Mouse (Mus musculus): Measurements from ENCODE around the gene Pphln1.

Pphln1 gene

GRCm38 (mm10) chr15:93538551-93539205 lies 140.5 kb downstream of the Pphln1 start:
- DNase-seq (ENCODE audit: low spot score in 2 of 2): no peak

DNA sequence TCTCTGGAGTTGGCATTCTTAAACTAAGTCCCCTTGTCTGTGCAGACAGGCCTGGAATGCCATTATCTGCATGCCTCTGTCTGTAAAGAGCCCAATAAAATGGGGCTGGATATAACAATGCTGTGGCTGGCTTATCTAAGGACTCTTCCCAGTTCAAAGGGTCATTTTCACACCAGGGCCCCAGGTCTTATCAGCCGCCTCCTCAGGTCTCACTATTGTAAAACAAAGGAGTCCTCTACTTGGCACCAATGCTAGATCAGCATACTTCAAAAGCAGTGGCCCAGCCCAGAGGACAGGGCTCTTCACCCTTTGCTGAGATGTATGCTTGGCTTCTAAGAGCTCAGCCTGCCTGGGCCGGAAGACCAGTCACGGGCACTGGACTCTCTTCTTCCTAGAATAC lies 141.3 kb downstream of the Pphln1 start:
- DNase-seq (ENCODE audit: low spot score in 2 of 2): no peak

Measured in urinary bladder, adult 18-20 months (tissue).